Mouse (Mus musculus): ENCODE results near the gene Ifi202b.
"Not testable (repeated sequence)": the region's sequence is repeated elsewhere in the genome, so short reads cannot be mapped to it uniquely, and the experiment has no call there.

Ifi202b gene

DNA sequence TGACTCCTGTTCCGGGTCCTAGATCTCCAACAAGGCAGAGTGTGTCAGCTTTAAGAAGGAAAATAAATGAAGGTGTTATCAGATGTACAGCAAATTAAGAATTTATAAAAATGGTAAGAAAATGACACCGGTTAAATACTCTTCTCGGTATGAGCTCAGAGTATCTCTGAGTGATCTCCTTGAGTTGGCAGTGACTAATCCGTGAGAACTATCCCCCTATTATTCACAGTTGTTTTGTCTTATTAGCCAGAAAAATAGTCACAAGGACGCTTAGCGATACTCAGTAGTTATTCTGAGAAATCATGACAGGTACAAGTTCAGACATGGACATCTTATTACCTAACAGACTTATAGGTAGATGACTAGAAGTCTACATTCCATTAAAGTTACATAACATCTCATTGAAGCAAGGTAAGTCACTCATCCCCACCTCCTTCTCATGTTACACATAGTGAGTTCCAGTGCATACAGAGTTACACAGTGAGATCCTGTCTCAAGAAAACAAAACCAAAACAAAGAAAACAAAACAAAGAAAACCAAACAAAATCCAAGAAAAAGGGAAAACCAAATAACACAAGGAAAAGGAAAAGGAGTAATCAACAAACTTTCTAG is at the start of gene Ifi202b:
Ifi202b (minus strand) TSS at position 51 of the 612 bp plus-strand sequence.
- DNase-seq (ENCODE audit: low read depth, low spot score) = not testable (repeated sequence)

DNA sequence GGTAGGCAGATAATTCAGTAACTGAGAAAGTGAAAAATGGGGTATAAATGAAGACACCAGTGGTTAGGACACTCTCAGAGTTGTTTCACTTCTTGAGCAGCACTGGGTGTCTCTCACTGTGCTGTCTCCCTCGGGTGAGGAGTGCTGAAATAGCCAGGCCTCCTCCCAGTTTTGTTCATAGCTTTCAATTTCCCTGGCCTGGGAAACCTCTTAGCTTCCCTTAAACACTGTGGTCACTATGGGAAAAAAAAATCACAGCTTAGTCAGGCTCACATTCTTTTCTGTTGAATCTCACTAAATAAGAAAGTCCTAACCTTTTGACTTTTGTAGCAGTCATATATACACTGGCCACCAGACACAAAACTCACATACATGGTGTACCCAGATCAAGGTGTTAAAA is 49.2 kb upstream of the Ifi202b start, which contains the start of gene Ifi205:
Ifi205 (minus strand) TSS at position 113 of the 400 bp plus-strand sequence.
- no peak for DNase-seq (ENCODE audit: low read depth, low spot score)

DNA sequence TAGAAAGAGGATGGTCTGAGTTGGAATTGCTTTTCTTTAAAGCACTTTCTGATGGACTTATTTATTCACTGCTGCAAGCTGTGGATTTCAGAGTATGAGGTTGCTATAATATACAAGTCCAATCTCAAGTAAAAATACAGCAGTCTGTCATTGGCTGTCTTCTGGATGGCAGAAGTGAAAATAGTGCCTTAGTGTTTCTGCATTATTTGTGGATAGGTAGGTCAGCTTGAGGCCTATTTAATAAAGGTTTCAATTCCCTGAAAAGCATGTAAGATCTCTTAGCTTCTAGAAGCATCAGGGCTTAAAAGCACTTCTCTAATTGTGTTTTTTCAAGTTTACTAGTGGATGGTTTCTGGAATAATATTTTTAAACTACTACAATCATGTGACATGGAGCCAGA is 24.5 kb upstream of the Ifi202b start:
- DNase-seq (ENCODE audit: low read depth, low spot score) = not testable (repeated sequence)

DNA sequence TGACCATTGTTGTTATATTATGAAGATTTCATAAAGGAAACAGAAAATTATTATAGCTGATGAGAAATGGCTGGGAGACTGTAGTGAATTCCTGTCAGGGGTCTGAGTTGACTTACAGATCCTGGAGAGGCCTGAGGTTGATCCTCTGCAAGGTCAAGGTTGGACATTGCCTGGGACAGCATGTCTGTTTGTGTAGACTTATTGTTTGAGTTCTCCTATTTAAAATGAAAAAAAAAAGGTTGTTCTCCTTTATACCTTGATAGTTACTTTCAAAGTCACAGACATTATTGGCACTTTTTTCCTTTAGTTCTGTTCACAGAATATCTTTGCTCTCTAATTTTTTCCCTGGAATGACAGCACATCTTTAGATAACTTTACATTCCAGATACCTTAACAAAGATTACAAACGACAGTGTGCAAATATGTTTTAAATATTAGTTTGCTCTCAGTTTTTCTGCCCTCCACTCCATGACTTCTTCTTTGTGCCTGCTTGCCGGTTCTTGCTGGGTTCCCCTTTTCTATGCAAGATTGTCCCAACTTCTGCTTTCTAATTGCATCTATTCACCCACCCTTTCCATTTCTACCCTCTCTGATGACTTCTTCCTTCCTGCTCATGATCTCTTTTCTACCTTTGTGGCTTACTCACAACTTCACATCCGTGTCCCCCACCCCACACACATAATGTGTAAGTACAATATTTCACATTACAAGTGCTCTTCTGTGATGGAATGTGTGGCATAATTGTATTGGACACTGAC is 22.0 kb upstream of the Ifi202b start:
- DNase-seq (ENCODE audit: low read depth, low spot score) = not testable (repeated sequence)

DNA sequence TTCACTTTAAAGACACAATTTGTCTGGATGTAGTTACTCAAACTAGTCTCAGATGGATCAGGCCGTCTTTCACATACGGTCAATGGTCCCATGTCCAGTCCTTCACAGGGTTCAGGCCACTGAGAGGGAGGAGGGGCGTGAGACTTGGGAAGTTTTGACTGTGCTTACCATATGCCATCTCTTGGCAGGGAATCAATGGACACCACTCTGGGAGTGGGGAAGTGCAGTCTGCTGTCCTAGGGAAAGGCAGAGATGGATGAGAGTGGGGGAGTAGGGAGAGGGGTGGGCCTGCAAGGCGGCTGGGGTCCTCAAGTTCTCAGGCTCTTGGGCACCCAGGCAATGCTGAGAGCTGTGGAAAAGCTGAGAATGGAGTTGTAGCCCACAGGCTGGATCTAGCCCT is 12.5 kb upstream of the Ifi202b start:
- no peak for DNase-seq (ENCODE audit: low read depth, low spot score)

DNA sequence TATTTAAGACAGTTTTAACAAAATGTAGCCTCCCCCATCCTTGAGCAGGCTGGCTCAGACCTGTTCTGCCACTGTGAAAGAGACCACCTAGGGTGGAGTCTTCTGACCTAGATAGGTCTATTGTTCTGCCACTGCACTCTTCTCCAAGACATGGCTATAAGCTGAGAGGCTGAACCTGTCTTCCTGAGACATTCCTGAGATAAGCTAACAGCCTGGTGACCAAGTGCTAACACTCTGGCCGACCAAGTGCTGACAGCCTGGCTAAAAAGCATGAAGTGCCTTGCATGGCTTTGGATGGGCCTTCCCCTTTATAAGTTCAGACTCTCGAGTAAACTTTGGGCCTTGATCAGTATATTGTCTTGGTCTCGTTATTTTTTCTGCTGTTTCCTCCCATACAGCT is 1.5 kb downstream of the Ifi202b start:
- not testable (repeated sequence) for DNase-seq (ENCODE audit: low read depth, low spot score)

DNA sequence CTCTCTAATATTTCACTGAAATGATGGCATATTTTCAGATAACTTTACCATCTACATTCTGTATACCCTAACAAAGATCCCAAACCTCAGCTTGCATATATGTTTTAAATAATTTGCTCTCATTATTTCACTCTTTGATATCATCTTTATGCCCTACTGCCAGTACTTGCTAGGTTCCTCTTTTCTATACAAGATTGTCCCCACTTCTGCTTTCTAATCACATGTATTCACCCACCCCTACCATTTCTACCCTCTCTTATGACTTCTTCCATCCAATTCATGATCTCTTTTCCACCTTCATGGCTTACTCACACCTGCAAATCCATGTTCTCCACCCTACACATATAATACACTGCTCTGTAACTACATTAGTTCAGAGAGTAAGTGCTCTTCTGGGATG is 4.9 kb downstream of the Ifi202b start:
- peak; percentile 58 for DNase-seq (ENCODE audit: low read depth, low spot score)

DNA sequence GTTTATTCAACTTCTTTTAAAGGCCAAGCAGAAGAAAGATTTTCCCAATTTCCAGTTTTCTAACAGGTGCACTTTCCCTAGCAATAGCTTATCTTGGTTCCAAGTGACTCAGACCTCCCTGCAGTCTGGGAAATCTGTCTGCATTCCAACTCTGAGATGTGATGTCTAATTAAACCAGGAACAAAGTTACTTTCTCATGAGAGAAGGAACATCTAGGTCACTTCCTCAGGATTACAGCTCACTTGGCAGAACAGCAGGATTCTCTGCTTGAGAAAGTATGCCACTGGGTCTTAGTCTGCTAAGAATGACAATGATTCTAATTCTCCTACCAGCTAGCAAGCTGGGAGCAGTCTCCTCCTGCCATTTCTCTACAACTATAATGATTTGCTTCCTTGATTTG is 9.4 kb downstream of the Ifi202b start:
- peak; percentile 1 for DNase-seq (ENCODE audit: low read depth, low spot score)

DNA sequence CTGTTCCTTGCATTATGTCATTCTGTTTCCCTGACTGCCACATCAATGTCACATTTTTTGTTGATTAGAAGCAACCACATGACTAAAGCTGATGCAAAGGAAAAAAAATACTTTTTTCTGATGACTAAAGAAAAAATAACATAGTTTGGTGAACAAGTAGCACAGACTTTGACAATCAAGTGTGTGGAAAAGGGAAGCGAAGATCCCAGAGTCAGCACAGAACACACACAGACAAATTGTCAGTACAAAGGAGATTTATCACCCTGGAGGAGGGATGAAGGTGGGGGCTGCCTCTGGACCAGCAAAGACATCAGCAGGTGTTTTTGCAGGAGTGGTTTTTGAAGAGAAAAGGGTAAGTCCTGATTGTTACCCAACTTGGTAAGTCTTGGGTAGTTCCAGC is 21.1 kb downstream of the Ifi202b start:
- peak; percentile 32 for DNase-seq (ENCODE audit: low read depth, low spot score)

DNA sequence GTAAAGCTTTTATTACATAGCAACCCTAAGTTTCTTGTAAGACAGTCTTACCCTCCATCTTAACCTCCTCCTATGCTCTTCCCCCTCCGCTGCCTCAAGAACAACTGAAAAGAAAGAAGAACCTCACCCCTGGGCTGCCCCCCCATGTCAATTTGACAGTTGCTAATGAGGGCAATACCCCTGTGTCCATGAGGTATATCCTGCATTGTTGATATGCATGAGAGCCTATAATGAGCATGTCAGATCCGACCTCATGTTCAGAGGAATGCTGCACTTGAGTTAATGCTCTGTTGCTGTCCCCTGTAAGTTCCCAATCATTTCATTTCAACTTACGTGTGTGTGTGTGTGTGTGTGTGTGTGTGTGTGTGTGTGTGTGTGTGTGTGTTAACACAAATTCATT is 22.5 kb downstream of the Ifi202b start:
- not testable (repeated sequence) for DNase-seq (ENCODE audit: low read depth, low spot score)

DNA sequence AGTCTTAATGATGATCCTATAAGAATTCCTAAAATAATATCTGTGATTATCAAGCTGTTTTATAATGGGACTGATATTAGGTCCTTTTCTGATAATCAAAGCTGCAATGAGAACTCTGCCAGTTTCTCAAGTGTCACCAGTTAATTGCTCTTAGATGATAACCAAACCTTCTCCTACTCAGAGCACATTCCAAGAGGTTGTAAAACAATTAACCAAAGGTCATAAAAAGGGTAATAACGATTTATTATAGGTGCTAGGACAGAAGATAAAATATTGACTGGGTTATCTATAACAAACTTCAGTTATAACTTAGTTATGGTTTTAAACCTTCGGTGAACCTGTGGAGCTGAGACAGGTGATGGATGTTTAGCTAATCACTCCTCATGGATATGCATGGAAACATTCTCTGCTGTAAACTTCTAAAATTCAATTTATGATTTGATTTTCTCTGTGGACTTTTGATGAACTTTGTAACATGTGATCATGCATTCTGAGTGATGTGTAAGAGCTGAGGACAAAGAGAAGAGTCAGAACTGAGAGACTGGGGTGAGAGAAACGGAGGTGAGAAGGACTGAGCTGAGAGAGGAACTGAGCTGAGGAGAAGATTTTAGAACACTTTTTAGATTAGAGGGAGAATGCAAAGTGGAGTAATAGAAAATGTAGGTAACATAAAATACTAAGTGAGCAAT is 26.6 kb downstream of the Ifi202b start:
- DNase-seq (ENCODE audit: low read depth, low spot score) = not testable (repeated sequence)

DNA sequence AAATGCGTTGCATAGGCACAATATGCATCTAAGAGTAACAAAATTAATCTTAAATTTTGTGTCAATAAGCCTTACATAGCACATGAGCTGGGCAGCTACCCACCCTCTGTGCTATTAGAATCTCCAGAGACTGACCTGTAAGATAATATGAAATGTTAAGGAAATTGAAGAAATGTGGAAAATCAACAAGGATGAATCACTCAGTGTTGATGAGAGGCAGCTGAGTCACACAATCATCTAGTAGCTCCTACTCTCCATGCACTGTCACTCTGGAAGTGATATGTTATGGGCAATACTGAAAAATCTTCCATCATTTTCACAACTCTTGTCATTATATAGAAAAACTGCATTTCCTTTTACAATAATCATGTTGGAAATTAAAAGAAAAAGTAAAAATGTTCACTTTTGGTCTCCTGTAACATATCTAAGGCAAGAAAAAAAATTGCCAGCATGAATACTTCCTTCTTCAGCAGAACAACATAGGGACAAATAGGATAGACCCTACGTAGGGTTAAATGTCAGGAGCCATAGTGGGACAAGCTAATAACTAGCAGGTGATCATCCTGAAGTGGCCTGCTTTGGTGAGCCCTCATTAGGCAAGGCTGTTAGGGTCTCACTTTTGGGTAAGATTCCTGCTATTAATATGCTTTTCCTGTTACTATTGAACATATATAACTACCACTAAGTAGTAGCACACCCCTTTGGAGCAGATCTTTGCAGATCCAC is 27.3 kb downstream of the Ifi202b start:
- peak; percentile 1 for DNase-seq (ENCODE audit: low read depth, low spot score)

DNA sequence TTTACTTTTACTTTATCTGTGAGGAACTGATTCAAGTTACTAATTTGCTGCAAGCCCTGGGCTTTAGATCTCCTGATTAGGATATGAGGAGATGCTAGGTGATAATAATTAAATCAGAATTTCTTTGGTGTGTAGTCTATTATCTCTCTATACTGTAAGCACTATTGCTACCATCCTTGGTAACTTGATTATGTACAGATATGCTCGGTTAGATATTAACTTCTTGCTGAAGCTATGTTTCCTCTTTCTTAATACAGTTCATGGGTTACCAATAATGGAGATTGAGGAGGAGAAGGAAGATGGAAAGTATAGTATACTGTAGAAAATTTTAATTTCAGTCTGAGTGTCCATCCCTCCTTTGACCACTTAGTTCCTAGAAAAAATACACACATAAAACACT is 29.0 kb downstream of the Ifi202b start:
- peak; percentile 2 for DNase-seq (ENCODE audit: low read depth, low spot score)

DNA sequence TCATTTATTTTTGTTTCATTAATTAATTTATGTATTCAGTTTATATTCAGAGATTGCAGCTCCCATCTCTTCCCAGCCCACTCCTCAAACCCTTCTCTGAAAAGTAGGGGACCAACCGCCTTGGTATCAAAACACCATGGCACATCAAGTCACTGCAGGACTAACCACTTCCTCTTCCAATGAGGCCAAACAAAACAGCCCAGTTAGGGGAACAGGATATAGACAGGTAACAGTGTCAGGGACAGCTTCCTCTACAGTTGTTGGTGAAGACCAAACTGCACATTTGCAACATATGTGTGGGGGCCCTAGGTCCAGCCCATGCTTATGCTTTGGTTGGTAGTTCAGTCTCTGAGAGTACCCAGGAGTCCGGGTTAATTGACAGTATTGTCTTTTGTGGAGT is 33.5 kb downstream of the Ifi202b start:
- DNase-seq (ENCODE audit: low read depth, low spot score) = peak; percentile 4

DNA sequence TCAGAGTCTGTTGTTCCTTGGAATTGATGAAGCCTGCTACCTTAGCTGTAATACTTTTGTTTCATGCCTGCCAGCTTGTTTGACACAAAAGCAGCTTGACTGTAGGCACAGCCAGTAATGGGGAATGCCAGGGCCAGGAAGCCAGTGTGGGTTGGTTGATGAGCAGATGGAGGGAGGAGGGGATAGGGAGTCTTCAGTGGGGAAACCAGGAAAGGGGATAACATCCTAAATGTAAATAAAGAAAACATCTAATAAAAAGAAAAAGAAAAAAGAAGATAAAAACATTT is 39.8 kb downstream of the Ifi202b start:
- peak; percentile 1 for DNase-seq (ENCODE audit: low read depth, low spot score)

DNA sequence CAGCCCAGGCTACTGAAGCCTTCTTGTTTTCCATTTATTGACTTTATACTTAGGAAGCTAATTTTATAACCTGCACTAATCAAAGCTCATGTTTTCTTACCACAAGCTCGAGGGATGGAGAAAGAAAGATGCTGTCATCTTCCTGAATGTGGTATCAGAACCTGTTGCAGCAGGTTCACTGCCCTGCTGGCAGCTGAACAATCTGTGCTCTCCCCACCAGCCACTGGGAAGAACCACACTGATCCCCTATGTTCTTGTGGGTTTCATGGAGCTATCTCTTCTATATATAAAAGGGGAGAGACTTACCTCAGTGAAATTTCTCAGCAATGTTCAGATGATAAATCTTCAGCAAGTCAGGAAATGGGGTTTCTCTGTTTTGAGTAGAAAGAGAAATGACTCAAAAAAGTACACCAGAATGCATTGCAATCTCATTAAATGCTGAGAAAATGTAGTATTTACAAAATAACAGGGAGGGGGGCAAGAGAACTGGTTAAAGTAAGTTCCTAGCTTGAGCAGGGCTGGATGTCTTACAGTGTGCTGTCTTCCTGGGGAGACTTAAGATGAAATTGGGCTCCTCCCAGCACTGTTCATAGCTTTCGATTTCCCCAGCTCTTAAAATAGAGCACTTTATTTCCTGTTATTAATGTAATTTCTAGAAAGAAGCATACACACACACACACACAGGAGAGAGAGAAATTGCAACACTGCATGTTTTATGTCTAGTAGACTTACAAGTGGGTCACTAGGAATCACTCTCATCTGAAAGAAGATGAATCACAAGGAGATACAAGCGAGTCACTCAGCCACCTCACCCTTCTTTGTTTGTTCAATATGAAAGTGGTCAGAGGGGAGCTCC is 40.4 kb downstream of the Ifi202b start, which contains the start of the genes Mndal and Ifi203:
Mndal (minus strand) TSS at position 568 of the 856 bp plus-strand sequence.
Ifi203 (minus strand) TSS at position 749 of the 856 bp plus-strand sequence.
- DNase-seq (ENCODE audit: low read depth, low spot score) = not testable (repeated sequence)

DNA sequence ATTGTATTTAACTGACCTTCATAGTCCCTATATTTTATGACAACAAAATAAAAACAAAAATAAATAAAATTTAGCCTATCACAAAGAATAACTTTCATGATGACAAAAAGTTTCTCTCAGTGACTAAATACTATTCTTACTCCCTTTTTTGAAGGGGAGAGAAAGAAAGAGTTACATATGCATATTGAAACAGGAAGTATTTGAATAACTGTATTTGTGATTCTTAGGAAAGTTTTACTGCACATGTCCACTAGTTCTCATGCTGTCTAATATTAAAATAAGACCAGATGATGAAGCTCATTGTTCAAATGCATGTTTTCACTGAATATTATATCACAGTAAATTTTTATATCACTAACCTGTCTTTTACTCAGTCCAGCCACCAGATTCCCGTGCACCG is 41.0 kb downstream of the Ifi202b start:
- DNase-seq (ENCODE audit: low read depth, low spot score) = not testable (repeated sequence)

DNA sequence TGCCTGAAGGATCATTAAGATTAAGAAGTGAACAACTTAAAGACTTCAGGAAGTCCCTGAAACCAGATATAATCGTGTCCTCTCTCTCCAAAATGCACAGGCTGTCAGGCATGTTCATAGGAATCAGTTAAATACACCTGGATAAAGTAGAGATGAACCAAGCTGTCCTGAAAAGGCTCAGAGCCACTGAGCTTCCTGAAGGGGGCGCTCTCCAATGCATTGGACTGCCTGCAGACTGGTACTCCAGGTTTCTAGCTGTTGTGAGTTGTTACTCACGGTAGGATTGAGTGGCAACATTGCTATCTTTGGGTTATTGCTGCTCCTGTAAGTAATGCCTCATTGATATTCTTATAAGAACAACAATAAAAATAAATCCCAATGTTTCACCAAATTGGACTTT is 63.3 kb downstream of the Ifi202b start:
- DNase-seq (ENCODE audit: low read depth, low spot score) = not testable (repeated sequence)

DNA sequence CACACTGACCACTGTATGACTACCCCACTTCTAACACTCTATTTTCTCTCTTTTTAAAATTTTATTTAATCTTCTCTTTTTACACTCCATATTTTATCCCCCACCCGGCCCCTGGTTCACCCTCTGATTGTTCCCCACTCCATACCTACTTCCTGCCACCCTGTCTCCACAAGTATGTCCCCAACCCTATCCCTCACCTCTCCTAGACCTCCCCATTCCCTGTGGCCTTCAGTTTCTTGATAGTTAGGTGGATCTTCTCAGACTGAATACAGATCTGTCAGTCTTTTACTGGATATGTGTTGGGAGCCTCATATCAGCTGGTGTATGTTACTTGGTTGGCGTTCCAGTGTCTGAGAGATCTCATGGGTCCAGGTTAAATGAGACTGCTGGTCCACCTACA is 68.0 kb downstream of the Ifi202b start:
- DNase-seq (ENCODE audit: low read depth, low spot score) = no peak

DNA sequence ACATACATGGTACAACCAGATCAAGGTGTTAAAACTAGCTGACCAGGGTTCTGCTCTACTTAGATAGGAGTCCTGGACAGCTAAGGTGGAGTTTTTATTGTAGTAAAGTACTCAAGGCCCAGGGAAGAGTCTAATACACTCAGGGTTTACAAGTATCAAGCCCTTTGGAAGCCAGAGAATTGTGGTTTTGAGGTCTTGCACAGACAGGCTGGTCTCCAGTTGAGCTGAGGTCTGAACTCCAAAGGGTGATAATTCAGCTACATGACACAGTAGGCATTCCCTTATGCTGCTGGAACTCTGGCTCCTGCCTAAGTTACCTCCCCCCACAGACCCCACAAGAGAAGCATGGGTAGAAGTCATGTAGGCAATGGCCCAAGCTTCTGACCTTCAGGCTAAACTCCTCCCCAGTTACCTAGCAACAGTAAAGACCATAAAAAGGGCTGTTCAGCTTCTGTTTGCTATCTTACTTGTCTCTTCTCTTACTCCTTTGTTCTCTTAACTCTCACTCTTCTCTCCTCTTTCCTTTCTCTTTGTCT is 69.2 kb downstream of the Ifi202b start:
- not testable (repeated sequence) for DNase-seq (ENCODE audit: low read depth, low spot score)
